Comparison of ENCODE assay signal across 18 mouse cellular contexts in genomic region chr10:99200944-99201343, GRCm38 (mm10).
A peak's percentile ranks its signal among the peaks of the same experiment; 100 is the strongest.
DNase-seq lines count a peak whose midpoint lies in the region; ATAC-seq and TF ChIP-seq lines count a peak whose summit lies in the region.
"Had no signal": no experiment of that assay in that cellular context is flagged by ENCODE, and none has a peak within 500 bp of the region (broad histone marks: within the 10 kb centered on the region; RNA-seq: fewer than 3 reads in every experiment).

No protein-coding gene starts in this region.

- no peaks in the 10 kb centered on the region for H3K27me3 ChIP-seq in heart, adult 2 months (ENCODE audit: control insufficient read depth, insufficient read depth, low read length)
- H3K27me3 ChIP-seq in kidney, embryonic 16.5 days (ENCODE audit: insufficient read depth, low read length): no peaks in the 10 kb centered on the region
- no peaks in the 10 kb centered on the region for H3K27me3 ChIP-seq in lung, postnatal 0 days (replicated peaks; ENCODE audit: insufficient read depth, low read length)
- H3K27me3 ChIP-seq in stomach, embryonic 16.5 days (ENCODE audit: control insufficient read depth, insufficient read depth, low read length): no peaks in the 10 kb centered on the region
- H3K27me3 ChIP-seq: embryonic facial prominence, embryonic 15.5 days; midbrain, embryonic 13.5 days; neural tube, embryonic 15.5 days had no signal

- H3K4me1 ChIP-seq in heart, adult 2 months (ENCODE audit: control insufficient read depth, insufficient read depth, low read length): peaks cover 3% of the 10 kb centered on the region
- peaks cover 35% of the 10 kb centered on the region for H3K4me1 ChIP-seq in kidney, embryonic 16.5 days (ENCODE audit: insufficient read depth, low read length)
- H3K4me1 ChIP-seq in lung, postnatal 0 days (ENCODE audit: insufficient read depth, low read depth, low read length): peaks cover 4% of the 10 kb centered on the region; the same call in 1 of the 2 replicates
- peaks cover 21% of the 10 kb centered on the region for H3K4me1 ChIP-seq in stomach, embryonic 16.5 days (ENCODE audit: control insufficient read depth, insufficient read depth, low read length)

- TF ChIP-seq POLR2A in heart, adult 2 months (IDR thresholded peaks at IDR 0.05; ENCODE audit: insufficient read depth, low read depth, low read length): no peak

- peak overlapping the region; percentile 9 for H3K27ac ChIP-seq in heart, adult 2 months
- H3K27ac ChIP-seq in kidney, embryonic 16.5 days (ENCODE audit: low read length): 0 out of 2 replicates have a peak overlapping the region, but pooled peaks have one; percentile 16
- no peak overlapping the region for H3K27ac ChIP-seq in lung, postnatal 0 days (ENCODE audit: low read length)
- H3K27ac ChIP-seq in stomach, embryonic 16.5 days (ENCODE audit: low read length): peak overlapping the region; percentile 4; the same call in 1 of the 2 replicates
- H3K27ac ChIP-seq: embryonic facial prominence, embryonic 15.5 days; forebrain, embryonic 10.5 days; midbrain, embryonic 13.5 days; neural tube, embryonic 15.5 days had no signal

- no peaks in the 10 kb centered on the region for H3K79me2 ChIP-seq in heart, adult 2 months (replicated peaks; ENCODE audit: control insufficient read depth, insufficient read depth, low read length)

- no peak for ATAC-seq in kidney, embryonic 16.5 days (ENCODE audit: low FRiP score, low TSS enrichment)
- ATAC-seq in lung, postnatal 0 days: peak; percentile 39
- ATAC-seq in stomach, embryonic 16.5 days (ENCODE audit: insufficient read depth, low FRiP score): no peak
- ATAC-seq: inflammation-experienced regulatory T-cells, adult 6 months; midbrain, embryonic 13.5 days had no signal

- H3K9me3 ChIP-seq in kidney, embryonic 16.5 days (ENCODE audit: low read length): no peaks in the 10 kb centered on the region
- no peaks in the 10 kb centered on the region for H3K9me3 ChIP-seq in lung, postnatal 0 days (ENCODE audit: low read length)
- no peaks in the 10 kb centered on the region for H3K9me3 ChIP-seq in stomach, embryonic 16.5 days (replicated peaks; ENCODE audit: control insufficient read depth, low read length)
- H3K9me3 ChIP-seq: embryonic facial prominence, embryonic 15.5 days; forebrain, embryonic 10.5 days; midbrain, embryonic 13.5 days; neural tube, embryonic 15.5 days had no signal

- no peak overlapping the region for H3K4me2 ChIP-seq in kidney, embryonic 16.5 days (replicated peaks; ENCODE audit: low read depth, low read length)
- H3K4me2 ChIP-seq in lung, postnatal 0 days (replicated peaks; ENCODE audit: low read depth, low read length): no peak overlapping the region
- no peak overlapping the region for H3K4me2 ChIP-seq in stomach, embryonic 16.5 days (ENCODE audit: low read depth, low read length)
- H3K4me2 ChIP-seq: embryonic facial prominence, embryonic 15.5 days; midbrain, embryonic 13.5 days; neural tube, embryonic 15.5 days had no signal

- intact Hi-C loops in heart, adult 2 months (cut with DNase I): loop anchor here (5.0 kb wide), 1 partner anchor 131 kb away; no protein-coding TSS in a partner anchor

- no peaks in the 10 kb centered on the region; the same call in 1 of the 2 replicates for H3K36me3 ChIP-seq in heart, adult 2 months (ENCODE audit: control insufficient read depth, insufficient read depth, low read length)
- peaks cover 4% of the 10 kb centered on the region; the same call in 1 of the 2 replicates for H3K36me3 ChIP-seq in kidney, embryonic 16.5 days (ENCODE audit: insufficient read depth, low read length)
- H3K36me3 ChIP-seq in lung, postnatal 0 days (ENCODE audit: insufficient read depth, low read length): no peaks in the 10 kb centered on the region
- no peaks in the 10 kb centered on the region for H3K36me3 ChIP-seq in stomach, embryonic 16.5 days (ENCODE audit: control insufficient read depth, insufficient read depth, low read length)
- H3K36me3 ChIP-seq: embryonic facial prominence, embryonic 15.5 days; midbrain, embryonic 13.5 days; neural tube, embryonic 15.5 days had no signal

- TF ChIP-seq CTCF in heart, adult 2 months (IDR thresholded peaks at IDR 0.05): no peak
- TF ChIP-seq CTCF in lung, postnatal 0 days (IDR thresholded peaks at IDR 0.05): no peak

- no peak overlapping the region for H3K4me3 ChIP-seq in heart, adult 2 months
- H3K4me3 ChIP-seq in kidney, embryonic 16.5 days (ENCODE audit: low read length): no peak overlapping the region
- no peak overlapping the region for H3K4me3 ChIP-seq in lung, postnatal 0 days (ENCODE audit: low read depth, low read length)
- no peak overlapping the region for H3K4me3 ChIP-seq in stomach, embryonic 16.5 days (replicated peaks; ENCODE audit: low read length)
- H3K4me3 ChIP-seq: embryonic facial prominence, embryonic 15.5 days; forebrain, embryonic 10.5 days; midbrain, embryonic 13.5 days; myocyte; neural tube, embryonic 15.5 days had no signal

- no peak for DNase-seq in heart, adult 2 months
- no peak for DNase-seq in heart, postnatal 4 days
- no peak for DNase-seq in kidney, adult 18-20 months
- DNase-seq in lung, postnatal 0 days (ENCODE audit: low spot score): peak; percentile 44
- no peak for DNase-seq in lung, postnatal 4 days
- DNase-seq: cerebellum, adult 8-10 months; gastrocnemius, postnatal 36 days; layer of hippocampus, postnatal 36 days; liver; thymus, postnatal 36 days had no signal

- no peak for TF ChIP-seq EP300 in heart, adult 2 months (IDR thresholded peaks at IDR 0.05; ENCODE audit: insufficient read depth, low read depth, low read length)
- no peak for TF ChIP-seq EP300 in lung, postnatal 0 days (IDR thresholded peaks at IDR 0.05)

- no peak overlapping the region for H3K9ac ChIP-seq in heart, adult 2 months (ENCODE audit: low read depth, low read length)
- no peak overlapping the region for H3K9ac ChIP-seq in kidney, embryonic 16.5 days (replicated peaks; ENCODE audit: low read length)
- H3K9ac ChIP-seq in lung, postnatal 0 days (replicated peaks; ENCODE audit: low read depth): no peak overlapping the region
- H3K9ac ChIP-seq in stomach, embryonic 16.5 days (ENCODE audit: low read length): no peak overlapping the region
- H3K9ac ChIP-seq: embryonic facial prominence, embryonic 15.5 days; midbrain, embryonic 13.5 days; neural tube, embryonic 15.5 days had no signal

- WGBS in heart, adult 2 months: 76% methylated on average over 5 of the region's 5 CpGs
- 60% methylated on average over 5 of the region's 5 CpGs for WGBS in kidney, embryonic 16.5 days
- WGBS in lung, postnatal 0 days: 57% methylated on average over 5 of the region's 5 CpGs
- WGBS in stomach, embryonic 16.5 days: 52% methylated on average over 5 of the region's 5 CpGs
